Mouse (Mus musculus) telencephalon, adult 2 months (tissue): ENCODE results near the gene Coasy.

Experiments used
- DNase-seq: peaks from one replicate; pipeline ENCODE4 v3.0.0-alpha.2; 2011; ENCODE audit warnings: low read depth, low spot score

The Coasy gene

DNA sequence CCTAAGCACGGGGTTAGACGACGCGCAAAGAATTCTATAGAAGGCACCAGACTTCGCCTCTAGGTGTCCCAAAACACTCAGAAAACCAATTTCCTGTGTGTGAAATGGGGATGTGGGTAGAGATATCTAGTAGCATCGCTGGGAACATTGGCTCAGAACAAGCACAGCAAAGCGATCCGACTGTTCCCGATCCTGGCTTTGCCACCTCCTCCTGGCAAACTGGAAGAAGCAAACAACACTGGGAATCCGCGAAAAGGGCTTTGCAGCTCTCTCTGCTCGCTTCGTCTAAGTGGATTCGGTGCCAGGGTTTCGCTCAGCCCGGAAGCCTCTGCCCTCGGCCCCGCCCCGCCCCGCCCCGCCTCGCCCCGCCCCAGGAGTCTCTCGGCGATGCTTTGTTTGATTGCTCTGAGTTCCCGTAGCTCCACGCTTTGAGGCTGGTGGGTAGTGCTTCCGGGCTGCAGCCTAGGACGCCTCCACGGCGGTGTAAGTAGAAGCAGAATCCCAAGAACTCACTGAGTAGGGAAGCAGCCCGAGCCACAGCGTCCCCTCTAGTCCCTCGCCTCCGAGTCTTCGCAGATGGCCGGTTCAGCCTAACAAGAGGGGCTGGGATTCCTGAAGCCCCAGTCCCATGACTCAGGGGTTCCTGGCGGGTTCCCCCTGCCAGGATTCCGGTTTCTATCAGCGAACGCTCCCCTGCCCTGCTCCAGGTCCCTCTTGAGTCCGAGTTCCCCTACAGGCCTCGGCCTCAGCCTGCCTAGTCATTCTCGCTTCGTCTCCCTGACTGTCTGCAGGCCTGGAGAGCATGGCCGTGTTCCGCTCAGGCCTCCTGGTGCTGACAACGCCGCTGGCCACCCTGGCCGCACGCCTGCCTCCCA is at the start of gene Coasy:
Gene Coasy, plus strand, starts transcription at position 358 of the 875 bp plus-strand sequence.
- peak; percentile 95 for DNase-seq

DNA sequence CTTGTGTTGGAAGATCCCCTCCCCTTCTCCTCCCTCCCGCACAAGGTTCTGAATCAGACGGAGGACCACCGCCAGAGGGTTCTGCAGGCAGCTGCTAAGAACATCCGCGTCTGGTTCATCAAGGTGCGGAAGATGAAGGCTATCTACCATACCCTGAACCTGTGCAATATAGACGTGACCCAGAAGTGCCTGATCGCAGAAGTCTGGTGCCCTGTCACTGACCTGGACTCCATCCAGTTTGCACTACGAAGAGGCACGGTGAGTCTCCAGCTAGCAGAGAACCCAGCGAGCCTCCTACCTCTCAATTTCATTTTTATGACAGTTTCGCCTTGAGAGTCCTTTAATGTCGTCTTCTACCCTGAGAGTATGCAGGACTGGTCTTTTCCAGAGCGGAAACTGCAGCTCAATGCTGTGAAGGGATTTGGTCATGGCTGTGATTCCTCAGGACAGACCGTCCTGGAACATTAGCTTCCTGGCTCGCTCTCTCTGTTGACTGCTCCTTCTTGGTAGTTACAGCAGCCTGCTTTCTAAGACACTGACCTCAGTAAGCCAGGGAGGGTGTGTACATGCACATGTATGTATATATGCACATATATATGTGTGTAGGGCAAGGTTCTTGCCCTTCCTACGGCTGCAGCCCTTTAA is 48.4 kb upstream of the Coasy start:
- no peak for DNase-seq

DNA sequence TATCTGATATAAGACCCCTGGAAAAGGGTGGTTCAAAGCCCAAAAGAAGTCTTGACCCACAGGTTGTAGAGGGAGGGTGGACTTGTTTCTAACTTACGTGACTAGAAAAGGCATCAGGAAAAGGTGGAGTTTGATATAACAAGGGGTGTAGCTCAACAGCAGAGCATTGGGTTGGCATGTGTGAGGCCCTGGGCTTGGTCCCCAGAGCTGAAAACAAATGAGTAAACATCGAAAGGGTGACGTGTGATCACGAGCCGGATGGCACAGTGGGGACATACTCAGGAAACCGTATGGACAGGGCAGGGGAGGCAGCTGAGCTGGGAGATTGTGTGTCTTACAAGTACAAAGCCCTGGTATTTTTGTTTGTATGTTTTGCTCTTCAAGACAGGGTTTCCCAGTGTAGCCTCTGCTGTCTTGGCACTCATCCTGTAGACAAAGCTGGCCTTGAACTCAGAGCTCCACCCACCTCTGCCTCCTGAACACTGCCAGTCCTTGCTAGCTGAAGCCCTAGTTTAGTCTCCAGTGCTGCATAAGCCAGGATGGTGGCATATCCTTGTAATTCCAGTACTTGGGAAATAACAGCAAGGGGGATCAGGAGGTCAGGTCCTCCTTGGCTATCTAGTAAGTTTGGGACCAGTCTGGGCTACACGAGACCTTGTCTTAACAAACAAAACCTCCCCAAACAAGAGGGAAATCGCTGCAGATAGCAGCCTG is 47.6 kb upstream of the Coasy start:
- DNase-seq, result peak; percentile 41

DNA sequence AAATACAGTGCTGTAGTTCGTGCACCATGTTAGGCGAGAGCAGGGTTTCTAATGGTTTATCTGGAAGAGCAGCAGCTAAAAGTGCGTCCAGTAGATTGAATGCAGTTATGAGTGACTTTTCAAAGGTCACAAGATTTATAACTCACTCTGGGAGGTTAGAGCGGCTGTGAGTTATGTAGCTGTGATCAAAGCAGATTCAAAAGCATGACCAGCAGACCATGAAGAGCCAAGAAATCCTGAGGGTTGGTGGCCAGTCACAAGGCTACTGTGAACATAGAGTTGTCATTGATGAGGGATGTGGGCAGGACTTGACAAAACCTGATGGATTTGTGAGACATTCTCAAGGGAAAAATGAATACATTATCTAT is 47.1 kb upstream of the Coasy start:
- no peak for DNase-seq

DNA sequence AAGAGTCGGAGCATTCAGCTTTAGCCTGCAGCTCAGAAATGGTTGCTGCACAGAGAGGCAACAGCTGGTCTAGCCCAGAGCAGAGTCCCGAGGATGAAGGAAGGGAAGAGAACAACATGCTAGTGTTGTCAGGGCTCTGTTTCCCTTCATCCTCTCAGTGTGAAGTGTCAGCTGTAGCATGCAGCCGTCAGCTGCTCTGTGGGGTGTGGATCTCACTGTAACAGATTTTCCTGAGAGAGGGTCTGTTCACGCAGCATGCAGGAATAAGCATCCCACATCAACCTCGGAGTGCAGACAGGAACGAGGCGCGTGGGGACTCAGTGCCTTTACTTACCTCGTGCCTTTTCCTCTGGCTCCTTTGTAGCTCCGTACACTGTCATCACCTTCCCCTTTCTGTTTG is 44.6 kb upstream of the Coasy start:
- DNase-seq, result no peak

DNA sequence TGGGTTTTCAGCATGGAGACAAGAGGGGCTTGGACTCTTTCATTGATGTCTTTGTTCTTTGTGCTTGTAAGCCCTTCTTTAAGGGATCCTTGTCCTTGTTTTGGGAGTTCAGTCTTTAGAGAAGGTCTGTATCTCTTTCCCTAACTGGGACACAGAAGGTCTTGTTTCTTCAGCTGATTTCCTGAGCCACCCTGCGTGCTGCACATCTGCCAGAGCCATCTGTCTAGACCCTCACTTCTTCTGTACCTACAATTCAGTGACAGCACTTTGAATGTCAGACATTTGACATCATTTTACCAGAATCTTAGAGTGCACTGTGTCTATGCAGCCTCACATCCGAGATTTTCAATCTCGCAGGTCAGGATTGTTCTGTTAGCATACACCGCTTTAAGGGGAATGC is 36.5 kb upstream of the Coasy start:
- no peak for DNase-seq

DNA sequence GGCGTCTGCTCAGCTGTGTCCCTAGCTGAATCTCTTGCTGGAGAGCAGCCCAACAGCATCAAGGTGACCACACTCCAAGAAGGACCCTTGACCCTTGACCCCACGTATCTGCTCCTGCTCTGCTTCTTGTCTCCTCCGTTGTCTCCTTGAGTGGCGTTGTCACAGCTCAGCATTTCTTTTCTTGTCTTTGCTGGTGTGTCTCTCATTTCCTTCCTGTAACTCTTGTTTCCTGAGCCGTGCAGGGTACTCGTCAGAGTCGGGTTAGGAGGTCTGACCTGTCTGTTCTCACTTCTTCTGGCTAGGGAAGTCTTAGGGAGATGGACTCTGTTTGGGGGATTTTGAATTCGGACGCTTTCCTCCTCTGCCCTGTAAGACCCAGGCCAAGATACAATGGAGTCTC is 35.9 kb upstream of the Coasy start:
- no peak for DNase-seq

DNA sequence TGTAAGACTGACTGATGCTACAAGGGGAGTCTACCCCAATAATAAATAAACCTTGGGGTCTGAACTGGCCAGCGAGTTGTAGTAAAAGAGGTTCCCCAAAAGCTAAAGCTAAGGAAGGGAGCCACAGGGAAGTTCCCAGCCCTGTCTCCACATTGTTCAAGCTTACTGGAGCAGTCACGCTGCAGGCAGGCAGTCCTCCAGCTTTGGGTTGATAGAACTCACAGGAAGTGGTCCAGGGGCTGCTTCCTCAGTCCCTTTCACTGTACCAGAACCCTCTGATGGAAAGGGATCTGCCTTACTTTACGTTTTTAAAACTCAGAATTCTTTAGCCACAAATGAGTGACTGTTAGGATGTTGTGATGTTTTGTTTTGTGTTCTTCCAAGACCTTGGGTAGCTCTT is 34.9 kb upstream of the Coasy start:
- DNase-seq, result no peak

DNA sequence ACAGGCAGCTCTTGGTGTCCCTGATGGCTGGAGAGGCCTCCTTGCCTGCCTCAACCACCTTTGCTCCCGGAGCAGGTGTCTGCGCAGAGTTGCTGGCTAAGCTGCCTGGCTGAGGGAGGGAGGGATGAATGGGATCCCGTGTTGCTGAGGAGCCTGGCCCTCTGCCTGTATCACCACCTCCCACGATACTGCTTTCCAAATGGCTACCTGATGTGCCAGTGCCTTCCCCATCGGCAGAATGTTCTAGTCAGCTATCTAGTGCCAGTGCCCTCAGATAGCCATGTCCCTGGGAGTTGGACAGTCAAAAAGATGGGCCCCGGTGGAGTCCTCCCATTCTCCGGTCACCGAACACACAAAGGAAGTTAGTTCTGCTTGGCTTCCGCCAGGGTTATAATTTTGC is 32.0 kb upstream of the Coasy start:
- no peak for DNase-seq

DNA sequence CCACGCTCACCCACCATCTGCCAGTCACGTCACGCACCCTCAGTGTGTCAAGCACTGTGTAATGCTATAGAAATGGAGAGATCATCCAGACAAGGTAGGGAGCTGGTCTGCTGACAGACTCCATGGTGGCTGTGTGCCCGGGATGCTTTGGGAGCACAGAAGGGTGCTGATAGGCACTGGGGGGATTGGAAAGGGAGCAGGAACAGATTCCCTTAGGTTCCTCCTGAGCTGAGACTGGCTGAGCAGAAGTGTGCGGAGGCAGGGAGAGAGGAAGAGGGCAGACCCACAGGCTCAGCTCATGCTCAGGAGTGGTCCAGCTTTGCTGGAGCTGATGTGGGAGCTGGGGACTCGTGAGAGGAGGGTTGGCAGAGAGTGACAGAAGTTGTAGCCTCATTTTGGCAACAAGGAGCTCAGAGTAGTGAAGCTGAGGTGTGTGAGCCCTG is 31.3 kb upstream of the Coasy start:
- no peak for DNase-seq

DNA sequence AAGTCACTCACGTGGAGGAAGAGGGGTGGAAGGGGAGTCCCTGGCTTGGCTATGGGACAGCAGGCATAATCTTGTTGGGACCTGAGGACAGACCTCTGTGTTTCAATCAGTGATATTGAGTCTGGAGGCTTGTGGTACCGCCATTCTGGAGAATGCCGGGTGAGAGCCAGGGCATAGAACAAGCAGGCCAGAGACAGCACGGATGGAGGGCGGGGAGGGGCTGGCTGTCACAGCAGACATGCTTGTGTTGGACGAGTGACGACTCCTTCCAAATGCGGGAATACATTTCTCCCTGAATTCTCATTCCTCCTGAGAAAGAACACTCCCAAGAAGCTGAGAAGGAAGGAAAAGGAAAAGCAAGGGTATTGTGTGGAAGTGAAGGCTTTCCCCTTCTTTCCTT is 30.7 kb upstream of the Coasy start:
- no peak for DNase-seq

DNA sequence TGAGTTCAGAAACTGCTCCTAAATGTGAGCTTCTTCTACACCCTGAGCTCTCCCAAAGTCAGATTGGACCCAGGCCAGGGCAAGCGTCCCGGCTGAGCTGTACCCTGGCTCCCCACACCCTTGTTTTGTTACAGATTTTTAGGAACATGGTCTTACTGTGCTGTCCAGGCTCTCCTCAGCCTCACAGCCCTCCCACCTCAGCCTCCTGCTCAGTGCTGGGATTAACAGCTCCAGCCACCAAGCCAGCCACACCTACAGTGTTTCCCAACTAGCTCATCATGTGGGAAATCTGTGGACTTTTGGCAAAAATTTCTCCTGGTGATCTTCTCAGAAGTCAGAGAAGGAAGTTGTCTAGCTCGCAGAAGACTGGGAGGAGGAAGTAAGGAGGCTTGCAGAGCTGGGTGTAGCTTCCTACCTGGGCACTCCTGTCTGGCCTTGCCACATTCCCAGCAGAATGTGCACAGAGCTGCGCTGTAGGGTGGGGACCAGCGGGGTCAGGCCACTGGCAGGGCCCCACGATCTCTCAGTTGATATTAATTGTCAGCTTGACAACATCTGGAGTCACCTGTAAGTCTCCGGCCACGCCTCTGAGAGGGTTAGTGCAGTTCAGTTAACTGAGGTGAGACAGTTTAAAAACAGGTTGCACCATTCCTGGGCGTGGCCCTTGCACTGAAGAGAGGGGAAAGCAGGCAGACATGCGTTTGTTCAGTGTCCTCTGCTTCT is 29.5 kb upstream of the Coasy start:
- DNase-seq, result no peak

DNA sequence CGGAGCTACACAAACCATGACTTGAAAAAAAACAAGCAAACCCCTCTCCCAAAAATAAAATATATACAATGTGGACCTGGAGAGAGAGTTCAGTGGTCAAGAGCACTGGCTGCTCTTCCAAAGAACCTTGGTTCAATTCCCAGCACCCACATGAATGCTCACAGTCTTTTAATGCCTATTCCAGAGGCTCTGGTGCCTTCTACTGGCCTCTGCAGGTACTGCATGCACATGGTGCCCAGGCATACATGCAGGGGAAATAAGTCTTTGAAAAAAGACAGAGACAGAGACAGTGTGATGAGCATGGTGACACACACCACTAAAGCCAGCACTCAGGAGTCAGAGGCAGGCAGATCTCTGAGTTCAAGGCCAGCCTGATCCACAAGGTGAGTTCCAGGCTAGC is 28.4 kb upstream of the Coasy start:
- DNase-seq, result no peak

DNA sequence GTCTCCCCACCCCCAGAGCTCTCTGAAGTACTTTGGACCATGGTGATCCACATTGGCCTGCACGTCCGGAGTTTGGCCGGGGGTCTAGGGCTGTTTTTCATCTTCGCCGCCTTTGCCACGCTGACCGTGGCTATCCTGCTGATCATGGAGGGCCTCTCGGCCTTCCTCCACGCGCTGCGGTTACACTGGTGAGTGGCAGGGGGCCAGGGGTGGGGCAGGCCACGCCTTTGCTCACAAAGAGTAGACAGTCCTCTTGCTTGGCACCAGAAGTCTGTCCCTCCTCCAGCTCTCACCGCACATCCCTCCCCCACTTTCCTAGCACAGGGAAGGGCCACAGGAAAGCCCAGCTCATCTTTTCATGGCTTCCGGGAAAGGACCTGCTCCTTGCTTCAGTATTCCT is 26.9 kb upstream of the Coasy start:
- DNase-seq, result no peak

DNA sequence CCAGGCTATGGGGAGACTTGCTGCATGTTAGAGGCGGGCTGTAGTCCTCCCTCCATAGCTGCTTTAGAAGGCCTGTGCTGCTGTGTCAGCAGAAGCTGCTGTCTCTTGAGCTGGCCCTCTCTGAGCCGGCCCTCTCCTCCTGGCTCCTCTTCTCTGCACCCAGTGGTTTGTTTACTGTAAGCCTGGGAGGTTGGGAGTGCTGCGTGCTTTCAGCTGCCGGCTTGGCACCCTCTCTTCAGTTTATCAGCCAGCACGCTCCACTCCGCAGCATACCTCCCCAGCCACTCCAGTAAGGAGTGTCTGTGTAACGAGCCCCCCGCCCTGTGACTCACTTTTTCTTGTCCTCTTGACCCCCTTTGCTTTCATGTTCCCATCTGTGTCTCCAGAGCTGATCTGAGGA is 25.5 kb upstream of the Coasy start:
- DNase-seq, result no peak

DNA sequence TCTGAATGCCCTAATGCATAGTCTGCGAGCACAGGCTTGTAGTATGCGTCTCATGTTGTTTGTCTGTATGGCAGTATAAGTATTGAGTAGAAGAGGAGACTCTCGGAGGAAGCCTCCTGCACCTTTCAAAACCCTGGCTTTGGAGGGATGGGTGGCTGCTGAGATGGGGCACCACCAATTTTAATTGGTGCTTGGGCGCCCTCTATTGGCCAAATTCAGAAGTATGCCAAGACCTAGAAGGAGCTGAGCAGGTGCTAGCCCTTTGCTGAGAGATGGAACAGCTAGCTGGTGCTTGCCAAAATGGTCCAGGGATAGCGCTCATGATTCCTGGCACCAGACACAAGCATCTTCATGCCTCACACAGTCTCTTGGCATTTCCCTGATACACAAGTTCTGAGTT is 24.5 kb upstream of the Coasy start:
- no peak for DNase-seq

DNA sequence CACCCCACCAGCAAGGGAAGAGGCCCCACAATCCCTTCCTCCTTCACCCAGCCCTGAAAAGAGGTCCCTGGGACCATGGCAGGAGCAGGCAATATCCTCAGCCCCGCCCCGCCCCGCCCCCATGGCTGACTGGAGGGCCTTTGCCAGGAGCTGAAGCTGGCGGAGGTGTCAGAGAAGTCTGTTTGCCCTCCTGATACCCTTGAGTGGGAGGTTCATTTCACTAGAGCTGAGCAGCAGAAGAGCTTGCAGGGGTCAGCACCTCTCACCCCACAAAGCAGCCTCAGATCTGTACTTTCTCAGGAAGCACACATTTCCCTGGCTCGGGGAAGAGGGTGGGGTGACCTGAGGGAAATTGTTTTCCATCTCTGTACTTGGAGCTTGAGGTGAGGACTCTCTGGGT is 23.6 kb upstream of the Coasy start:
- DNase-seq, result no peak

DNA sequence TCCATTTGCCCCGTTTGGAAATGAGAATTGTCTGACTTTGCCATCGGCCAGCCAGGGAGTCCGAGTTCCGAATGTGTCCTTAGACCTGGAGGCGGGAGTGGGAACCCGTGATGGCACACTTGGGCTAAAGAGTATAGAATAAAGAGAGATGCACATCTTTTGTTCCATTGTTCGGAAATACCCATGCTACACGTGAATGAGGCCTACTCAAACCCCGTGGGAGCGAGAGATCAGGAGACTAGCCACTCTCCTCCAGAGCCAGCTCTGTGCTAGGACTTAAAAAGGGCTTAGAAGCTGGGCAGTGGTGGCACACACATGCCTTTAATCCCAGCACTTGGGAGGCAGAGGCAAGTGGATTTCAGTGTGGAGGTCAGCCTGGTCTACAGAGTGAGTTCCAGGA is 22.9 kb upstream of the Coasy start:
- no peak for DNase-seq

DNA sequence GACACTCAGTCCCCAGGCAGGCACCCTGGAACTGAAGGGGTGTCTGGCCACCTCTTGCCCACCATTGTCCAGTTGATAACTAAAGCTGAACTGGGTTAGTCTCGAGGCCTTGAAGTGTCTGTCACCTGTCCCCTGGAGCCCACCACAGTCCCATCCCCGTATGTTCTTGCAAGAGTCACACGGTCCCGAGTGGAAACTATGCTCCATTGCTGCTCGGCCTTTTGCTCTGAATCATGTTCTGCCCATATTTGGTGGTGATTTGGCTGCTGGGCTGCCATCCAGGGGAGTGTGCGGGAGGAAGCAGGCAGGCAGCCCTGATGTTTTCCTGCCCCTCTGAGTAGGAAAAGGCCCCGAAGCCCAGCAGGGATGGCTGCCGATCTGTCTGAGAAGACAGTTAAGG is 22.2 kb upstream of the Coasy start:
- DNase-seq, result peak; percentile 63

DNA sequence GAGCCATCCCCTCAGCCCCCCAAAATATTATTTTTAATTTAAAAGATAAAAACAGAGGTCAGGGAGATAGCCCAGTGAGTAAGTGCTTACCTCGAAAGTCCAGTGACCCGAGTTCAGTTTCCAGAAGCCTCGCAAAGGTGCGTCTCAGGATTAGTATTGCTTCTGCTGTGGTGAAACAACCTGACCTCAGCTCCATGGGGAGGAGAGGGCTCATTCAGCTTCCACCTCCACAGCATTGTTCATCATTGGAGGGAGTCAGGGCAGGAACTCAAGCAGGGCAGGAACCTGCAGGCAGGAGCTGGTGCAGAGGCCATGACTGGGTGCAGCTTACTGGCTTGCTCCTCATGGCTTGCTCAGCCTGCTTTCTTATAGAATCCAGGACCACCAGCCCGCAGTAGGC is 21.3 kb upstream of the Coasy start:
- no peak for DNase-seq

DNA sequence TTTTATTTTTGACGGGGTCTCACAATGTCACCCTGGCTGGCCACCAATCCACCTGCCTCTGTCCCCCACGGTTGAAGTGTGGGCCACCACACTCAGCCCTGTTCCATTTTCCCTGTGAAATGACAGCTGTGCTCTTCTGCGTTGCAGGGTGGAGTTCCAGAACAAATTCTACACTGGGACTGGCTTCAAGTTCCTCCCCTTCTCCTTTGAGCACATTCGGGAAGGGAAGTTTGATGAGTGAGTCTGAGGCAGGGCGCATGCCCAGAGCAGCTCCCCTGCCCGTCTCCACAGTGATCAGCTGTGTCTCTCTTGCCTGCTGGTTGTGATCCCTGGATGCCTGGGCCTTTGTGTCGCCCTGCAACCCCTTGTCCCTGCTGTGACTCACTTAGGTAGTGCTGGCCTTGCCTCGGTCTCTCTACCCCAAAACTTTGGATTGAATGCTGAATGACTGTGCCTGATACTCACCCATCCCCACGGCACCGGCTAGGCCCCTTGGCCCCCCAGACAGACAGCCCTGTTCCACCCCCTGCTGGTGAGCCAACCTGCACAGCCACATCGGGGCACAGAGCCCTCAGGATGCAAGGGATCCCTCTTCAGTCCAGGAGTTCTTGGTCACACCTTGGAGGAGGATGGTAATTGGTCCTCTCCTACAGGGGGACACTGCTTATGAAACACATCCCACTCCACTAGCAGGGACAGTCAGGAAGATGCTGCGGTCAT is 20.0 kb upstream of the Coasy start:
- DNase-seq, result no peak
